Mouse (Mus musculus): ENCODE measurements around the gene Gm10644. TPM values are rescaled to one million over a fixed set of nuclear protein-coding genes. Genes with fewer than 3 reads are reported as not detected.

The Gm10644 gene
- total RNA-seq, 2 experiments from 2014 or later, result 0.53 to 0.66 TPM

- peak; percentile 63 to 70 for DNase-seq (ENCODE audit: low spot score in 2 of 2)
These were observed 56.0 kb downstream of the Gm10644 start for GRCm38 (mm10) chr8:83898985-83899362.

GRCm38 (mm10) chr8:83898456-83898855 is 56.5 kb downstream of the Gm10644 start:
- DNase-seq (ENCODE audit: low spot score in 2 of 2), result peak in 1 of 2 experiments; percentile 38

GRCm38 (mm10) chr8:83897211-83897610 is 57.8 kb downstream of the Gm10644 start:
- DNase-seq (ENCODE audit: low spot score in 2 of 2), result peak; percentile 53 to 71

- no peak for DNase-seq (ENCODE audit: low spot score in 2 of 2)
These were observed 58.5 kb downstream of the Gm10644 start for GRCm38 (mm10) chr8:83896461-83896860.

GRCm38 (mm10) chr8:83895894-83896293 is 59.1 kb downstream of the Gm10644 start:
- DNase-seq (ENCODE audit: low spot score in 2 of 2), result no peak

GRCm38 (mm10) chr8:83893915-83894314 is 61.1 kb downstream of the Gm10644 start:
- DNase-seq (ENCODE audit: low spot score in 2 of 2), result peak; percentile 83 to 90

- no peak for DNase-seq (ENCODE audit: low spot score in 2 of 2)
These were observed 62.9 kb downstream of the Gm10644 start for GRCm38 (mm10) chr8:83892061-83892460.

- DNase-seq (ENCODE audit: low spot score in 2 of 2), result no peak
These were observed 66.6 kb downstream of the Gm10644 start for GRCm38 (mm10) chr8:83888409-83888808.

Small RNA genes lying within 50 kb of the gene (microRNA-seq; reads per million reads assigned to microRNA genes)
- 0 to 0.25 reads per million in 2 experiments for gene Gm44330
- gene Gm44450, result 0 to 0.75 reads per million in 2 experiments

Other genes with a start within 250 kb of the Gm10644 start
- 10 to 100 TPM; 14.6 to 19.2 TPM for gene Ddx39, start 240.0 kb downstream of the Gm10644 start, total RNA-seq (2021)
- 10 to 100 TPM; 11.8 TPM for gene Adgre5, start 213.9 kb downstream of the Gm10644 start, total RNA-seq (2021)
- 100 to 1,000 TPM; 348 to 367 TPM for gene Adgrl1, start 55.1 kb downstream of the Gm10644 start, total RNA-seq (2021)
- under 1 TPM; 0.37 to 0.42 TPM for gene Asf1b, start 302 bp upstream of the Gm10644 start, total RNA-seq (2021)
- 100 to 1,000 TPM; 259 to 269 TPM for gene Prkaca, start 17.8 kb upstream of the Gm10644 start, total RNA-seq (2021)
- gene Samd1, start 42.5 kb upstream of the Gm10644 start, total RNA-seq (2021), result 10 to 100 TPM; 45.1 to 45.4 TPM
- under 1 TPM; 0.42 to 0.53 TPM for gene 1700067K01Rik, start 46.3 kb upstream of the Gm10644 start, total RNA-seq (2021)
- under 1 TPM in 1 of 2 experiments, not detected in 1; 0.61 TPM for gene 2210011C24Rik, start 57.0 kb upstream of the Gm10644 start, total RNA-seq (2021)
- gene Palm3, start 66.3 kb upstream of the Gm10644 start, total RNA-seq (2021), result 1 to 10 TPM; 1.8 to 2.7 TPM
- gene Il27ra, start 87.4 kb upstream of the Gm10644 start, total RNA-seq (2021), result under 1 TPM; 0.30 to 0.52 TPM
- gene Rln3, start 89.8 kb upstream of the Gm10644 start, total RNA-seq (2021), result not detected
- 1 to 10 TPM; 2.9 to 3.5 TPM for gene Gm10643, start 109.9 kb upstream of the Gm10644 start, total RNA-seq (2021)
- gene Rfx1, start 111.6 kb upstream of the Gm10644 start, total RNA-seq (2021), result 10 to 100 TPM; 23.1 to 25.3 TPM
- 10 to 100 TPM; 17.7 to 18.2 TPM for gene Dcaf15, start 149.6 kb upstream of the Gm10644 start, total RNA-seq (2021)
- not detected for gene Podnl1, start 170.8 kb upstream of the Gm10644 start, total RNA-seq (2021)
- 10 to 100 TPM; 47.1 to 55.6 TPM for gene Cc2d1a, start 192.7 kb upstream of the Gm10644 start, total RNA-seq (2021)
- 1 to 10 TPM; 2.0 to 3.1 TPM for gene 4930432K21Rik, start 192.8 kb upstream of the Gm10644 start, total RNA-seq (2021)
- gene Nanos3, start 230.0 kb upstream of the Gm10644 start, total RNA-seq (2021), result 1 to 10 TPM in 1 of 2 experiments, under 1 TPM in 1; 0.70 to 2.0 TPM

Measured in left cerebral cortex, adult 18-20 months (tissue).